Mouse (Mus musculus): Measurements from ENCODE around the gene Ppfia1.

The Ppfia1 gene

DNA sequence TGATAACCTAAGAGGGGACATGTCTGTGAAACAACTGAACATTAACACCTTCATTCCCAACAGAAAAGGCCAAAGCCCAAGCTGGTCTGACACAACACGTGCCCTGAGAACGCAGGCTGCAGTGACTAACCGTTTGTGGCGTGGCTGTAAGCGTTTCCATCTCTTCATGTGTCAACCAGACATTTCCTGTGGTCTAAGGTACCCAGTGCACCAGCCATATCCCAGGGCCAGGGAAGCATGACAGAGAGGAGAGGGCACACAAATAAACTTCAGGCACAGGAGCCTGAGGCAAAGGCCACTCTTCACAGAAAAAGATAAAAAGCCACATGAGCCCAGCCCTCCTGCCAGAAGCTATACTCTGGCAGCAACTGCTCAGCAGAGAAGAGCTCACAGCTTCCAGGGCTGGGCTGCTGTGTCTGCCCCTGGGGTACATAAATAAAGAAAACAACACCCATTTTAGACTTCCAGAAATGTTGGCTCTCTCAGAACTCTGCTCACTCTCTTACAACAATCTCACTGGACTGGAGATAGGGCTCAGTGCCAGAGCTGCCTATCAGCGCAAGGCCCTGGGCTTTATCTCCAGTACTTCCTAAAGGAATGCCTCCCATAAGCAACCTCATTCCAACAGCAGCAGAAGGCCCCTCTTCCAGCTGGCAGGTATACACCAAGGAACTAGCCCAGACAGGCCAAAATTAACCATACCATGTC is 64.3 kb downstream of the Ppfia1 start:
- no peak for DNase-seq (ENCODE audit: low spot score in 2 of 2)

GRCm38 (mm10) chr7:144480314-144480713 is 73.2 kb downstream of the Ppfia1 start:
- no peak for DNase-seq (ENCODE audit: low spot score in 2 of 2)

DNA sequence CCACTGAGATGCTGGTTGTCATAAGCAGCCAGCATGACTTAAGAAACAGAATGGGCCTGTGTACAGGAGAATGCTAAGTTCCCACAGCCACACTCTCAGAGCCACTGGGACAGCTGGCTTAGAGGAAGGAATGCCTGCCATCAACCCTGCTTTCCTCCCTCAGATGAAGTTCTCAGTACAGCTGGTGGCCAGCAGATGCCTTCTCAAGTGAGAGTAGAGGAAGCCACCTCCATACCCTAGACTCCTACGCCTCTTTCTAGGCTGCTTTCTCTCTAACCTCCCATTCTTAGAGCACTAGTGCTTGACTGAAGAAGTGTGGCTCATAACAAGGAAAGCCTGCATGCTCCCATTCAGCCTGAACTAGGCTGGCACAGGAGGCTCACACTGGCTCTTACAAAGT is 74.0 kb downstream of the Ppfia1 start:
- no peak for DNase-seq (ENCODE audit: low spot score in 2 of 2)

- DNase-seq (ENCODE audit: low spot score in 2 of 2), result no peak
These were observed 77.8 kb downstream of the Ppfia1 start for GRCm38 (mm10) chr7:144475741-144476140.

GRCm38 (mm10) chr7:144473486-144473885 is 80.0 kb downstream of the Ppfia1 start:
- DNase-seq (ENCODE audit: low spot score in 2 of 2), result no peak

DNA sequence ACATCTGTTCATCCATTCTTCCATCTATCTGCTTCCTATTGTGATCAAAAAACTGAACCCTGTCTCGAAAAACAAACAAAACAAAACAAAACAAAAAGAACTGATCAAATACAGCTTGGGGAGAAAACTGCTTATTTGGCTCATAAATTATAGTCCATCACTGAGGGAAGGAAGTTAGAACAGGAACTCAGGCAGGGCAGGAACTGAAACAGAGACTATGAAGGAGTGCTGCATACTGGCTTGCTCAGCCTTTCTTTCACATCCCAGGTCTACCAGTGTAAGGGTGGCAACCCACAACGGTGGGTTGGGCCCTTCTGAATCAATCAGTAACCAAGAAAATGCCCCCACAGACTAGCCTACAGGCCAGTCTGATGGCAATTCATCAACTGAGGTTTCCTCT is 82.4 kb downstream of the Ppfia1 start:
- no peak for DNase-seq (ENCODE audit: low spot score in 2 of 2)

DNA sequence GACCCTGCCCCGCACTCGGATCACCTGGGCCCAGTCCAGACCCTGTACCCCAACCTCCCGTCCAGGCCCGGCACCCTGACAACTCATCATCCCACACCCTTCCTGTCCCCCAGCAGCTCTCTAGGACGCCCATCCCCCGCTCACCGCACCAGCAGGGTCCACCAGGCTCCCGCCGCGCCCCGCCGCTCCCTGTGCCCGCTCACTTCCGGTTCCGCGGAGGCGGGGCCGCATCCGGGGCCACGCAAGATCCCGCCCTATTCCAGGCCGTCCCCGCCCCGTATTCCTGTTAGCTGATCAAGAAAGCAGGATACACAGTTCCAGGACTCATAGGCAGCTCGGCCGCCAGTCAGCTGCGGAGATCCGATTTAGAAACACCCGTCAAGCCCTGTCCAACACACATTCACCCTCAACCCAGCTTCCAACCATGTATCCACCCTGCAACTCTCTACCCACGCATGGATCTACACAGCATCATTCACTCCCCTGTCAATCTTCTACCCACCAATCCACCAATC is 82.9 kb downstream of the Ppfia1 start, which contains the start of gene Cttn:
TSS of gene Cttn (minus strand) at position 465 of the 515 bp plus-strand sequence.
- DNase-seq (ENCODE audit: low spot score in 2 of 2), result peak in 1 of 2 experiments; percentile 33

- no peak for DNase-seq (ENCODE audit: low spot score in 2 of 2)
These were observed 83.5 kb downstream of the Ppfia1 start for GRCm38 (mm10) chr7:144469908-144470544.

- no peak for DNase-seq (ENCODE audit: low spot score in 2 of 2)
These were observed 84.3 kb downstream of the Ppfia1 start for GRCm38 (mm10) chr7:144469181-144469641.

GRCm38 (mm10) chr7:144468741-144469140 is 84.8 kb downstream of the Ppfia1 start:
- no peak for DNase-seq (ENCODE audit: low spot score in 2 of 2)

DNA sequence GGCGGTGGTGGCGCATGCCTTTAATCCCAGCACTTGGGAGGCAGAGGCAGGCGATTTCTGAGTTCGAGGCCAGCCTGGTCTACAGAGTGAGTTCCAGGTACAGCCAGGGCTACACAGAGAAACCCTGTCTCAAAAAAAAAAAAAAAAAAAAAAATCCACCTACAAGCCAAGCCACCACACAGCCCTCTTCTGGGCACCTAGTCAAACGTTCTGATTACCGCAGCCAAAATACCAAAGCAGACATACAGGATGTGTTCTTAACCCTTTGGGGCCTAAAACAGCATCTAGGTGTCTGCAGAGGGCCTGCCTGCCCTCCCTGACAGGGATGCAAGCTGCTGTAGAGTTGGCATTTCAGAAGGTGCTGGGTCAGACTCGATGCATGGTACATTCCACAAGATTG is 91.0 kb downstream of the Ppfia1 start:
- DNase-seq (ENCODE audit: low spot score in 2 of 2), result no peak

GRCm38 (mm10) chr7:144461246-144461902 is 92.2 kb downstream of the Ppfia1 start:
- no peak for DNase-seq (ENCODE audit: low spot score in 2 of 2)

DNA sequence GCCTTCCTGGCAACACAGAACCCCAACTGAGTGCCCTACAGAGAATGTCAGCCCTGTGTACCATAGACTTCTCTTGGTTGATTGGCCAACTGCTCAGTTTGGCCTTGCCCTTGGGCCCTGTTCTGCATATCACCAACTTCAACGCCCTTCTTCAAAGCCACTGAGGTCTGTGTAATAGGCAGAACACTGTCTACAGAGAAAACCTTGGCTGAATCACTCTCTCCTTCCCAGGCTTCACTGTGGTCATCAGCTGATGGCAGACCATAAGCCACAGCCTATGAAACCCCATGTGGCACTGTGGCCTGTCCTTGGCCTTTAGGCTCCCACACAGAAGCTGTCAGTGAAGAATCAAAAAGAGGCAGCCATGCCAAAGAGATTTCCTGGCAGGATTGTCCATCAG is 94.6 kb downstream of the Ppfia1 start:
- no peak for DNase-seq (ENCODE audit: low spot score in 2 of 2)

GRCm38 (mm10) chr7:144450661-144451060 is 102.9 kb downstream of the Ppfia1 start:
- no peak for DNase-seq (ENCODE audit: low spot score in 2 of 2)

GRCm38 (mm10) chr7:144449637-144450570 is 103.6 kb downstream of the Ppfia1 start:
- DNase-seq (ENCODE audit: low spot score in 2 of 2), result no peak

DNA sequence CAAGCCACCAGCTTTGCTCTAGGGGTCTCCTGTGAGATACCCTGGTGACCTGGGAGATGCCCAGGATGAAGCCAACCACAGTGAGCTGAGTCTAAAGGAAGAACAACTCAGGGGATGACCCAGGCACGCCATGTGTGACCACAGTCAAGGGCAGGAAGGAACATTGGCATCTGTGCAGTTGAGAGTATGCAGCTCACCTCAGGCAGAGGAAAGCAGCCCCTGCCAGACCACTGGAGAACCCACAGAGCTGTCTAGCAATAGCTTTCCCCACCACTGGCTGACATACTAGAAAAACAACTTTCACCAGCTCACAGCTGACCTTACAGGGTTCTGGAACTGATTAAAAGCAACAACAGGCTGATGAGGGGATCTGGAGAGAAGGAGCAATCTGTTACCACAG is 105.3 kb downstream of the Ppfia1 start:
- DNase-seq (ENCODE audit: low spot score in 2 of 2), result no peak

DNA sequence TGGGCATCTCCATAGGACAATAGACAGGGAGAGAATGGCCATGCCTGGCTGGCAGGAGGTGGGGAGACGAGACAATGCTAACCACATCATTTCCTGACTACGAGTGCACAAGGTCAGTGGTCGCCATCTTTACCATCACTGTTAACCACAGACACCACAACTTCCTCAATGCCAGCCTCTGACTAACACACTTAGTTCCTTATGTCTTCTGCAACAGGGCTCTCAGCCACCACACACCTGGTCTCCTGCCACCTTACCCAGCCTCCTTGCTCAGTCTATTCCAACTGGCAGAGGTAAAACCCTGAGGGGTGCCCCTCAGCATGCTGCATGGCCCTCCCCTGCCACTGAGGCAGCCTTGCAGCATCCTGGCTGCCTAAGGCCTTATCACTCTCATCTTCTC is 106.4 kb downstream of the Ppfia1 start:
- DNase-seq (ENCODE audit: low spot score in 2 of 2), result peak; percentile 28 to 31

- peak in 1 of 2 experiments; percentile 18 for DNase-seq (ENCODE audit: low spot score in 2 of 2)
These were observed 108.7 kb downstream of the Ppfia1 start for GRCm38 (mm10) chr7:144444788-144445187.

DNA sequence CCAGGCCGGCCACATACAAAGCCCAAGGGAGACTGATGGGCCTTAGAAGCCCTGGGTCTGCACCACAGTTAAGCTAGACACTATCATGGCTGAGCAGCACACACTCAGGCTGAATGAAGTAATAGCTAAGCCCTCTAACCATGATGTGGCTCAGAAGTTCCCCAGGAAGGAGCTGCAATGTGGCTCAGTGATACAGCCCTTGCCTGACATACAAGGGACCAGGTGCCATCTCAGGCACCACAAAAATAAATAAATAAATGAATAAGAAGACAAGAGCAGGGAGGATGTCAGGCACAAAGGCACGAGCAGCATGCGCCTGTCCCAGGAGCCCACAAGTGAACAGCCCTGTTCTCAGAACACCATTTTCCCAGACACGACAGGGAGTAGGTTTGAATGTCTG is 111.6 kb downstream of the Ppfia1 start:
- no peak for DNase-seq (ENCODE audit: low spot score in 2 of 2)

DNA sequence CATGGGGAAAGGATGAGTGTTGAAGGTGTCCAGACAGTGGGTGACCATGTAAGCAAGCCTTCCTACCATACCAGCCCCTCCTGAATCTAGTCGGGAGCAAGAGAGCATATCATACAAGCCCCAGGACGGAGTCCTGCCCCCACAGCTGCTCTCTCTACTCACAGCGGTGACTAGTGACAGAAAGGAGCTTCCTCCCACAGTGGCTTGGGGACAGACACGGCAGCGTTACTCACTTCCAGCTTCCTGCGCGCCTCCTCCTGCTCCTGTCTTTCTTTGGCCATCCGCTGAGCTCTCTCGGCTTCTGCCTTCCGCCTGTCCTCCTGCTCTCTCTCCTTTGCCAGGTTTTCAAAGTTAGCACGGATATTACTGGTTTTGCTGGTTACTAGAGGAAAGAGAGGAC is 112.1 kb downstream of the Ppfia1 start:
- DNase-seq (ENCODE audit: low spot score in 2 of 2), result no peak

GRCm38 (mm10) chr7:144438811-144439210 is 114.7 kb downstream of the Ppfia1 start:
- DNase-seq (ENCODE audit: low spot score in 2 of 2), result no peak

Measured in thymus, postnatal 10 days (tissue).